Mouse (Mus musculus): ENCODE measurements around the gene Cpne8. TPM values are rescaled to one million over a fixed set of nuclear protein-coding genes. Genes with fewer than 3 reads are reported as not detected.

The Cpne8 gene
- polyA plus RNA-seq, 2 experiments, result 0.96 to 1.1 TPM

GRCm38 (mm10) chr15:90686770-90687169 is 7.5 kb upstream of the Cpne8 start:
- WGBS (ENCODE audit: insufficient replicate concordance), result 70% methylated on average over 6 of the region's 6 CpGs
- DNase-seq (ENCODE audit: low read depth in 3 of 3, low spot score in 3 of 3), result no peak
- H3K4me1 ChIP-seq (replicated peaks; ENCODE audit: control insufficient read depth in 2 of 2, insufficient read depth in 2 of 2, low read length in 1 of 2), result no peaks in the 10 kb centered on the region
- H3K4me2 ChIP-seq (ENCODE audit: low read depth), result no peak overlapping the region
- ATAC-seq (ENCODE audit: insufficient read depth), result no peak
- no peak overlapping the region for H3K4me3 ChIP-seq (ENCODE audit: insufficient read depth in 1 of 2, low read depth in 2 of 2, low read length in 2 of 2)
- H3K27me3 ChIP-seq (ENCODE audit: control insufficient read depth, insufficient read depth, low read length), result no peaks in the 10 kb centered on the region
- H3K27ac ChIP-seq, result no peak overlapping the region
- H3K9me3 ChIP-seq (ENCODE audit: control insufficient read depth, low read length), result no peaks in the 10 kb centered on the region
- no peak for TF ChIP-seq EP300 (IDR thresholded peaks at IDR 0.05; ENCODE audit: low read depth)
- no peak for TF ChIP-seq CTCF (IDR thresholded peaks at IDR 0.05; ENCODE audit: low read depth)
- H3K9ac ChIP-seq (replicated peaks), result no peak overlapping the region
- no peaks in the 10 kb centered on the region for H3K36me3 ChIP-seq (replicated peaks; ENCODE audit: control insufficient read depth, insufficient read depth, low read depth)

DNA sequence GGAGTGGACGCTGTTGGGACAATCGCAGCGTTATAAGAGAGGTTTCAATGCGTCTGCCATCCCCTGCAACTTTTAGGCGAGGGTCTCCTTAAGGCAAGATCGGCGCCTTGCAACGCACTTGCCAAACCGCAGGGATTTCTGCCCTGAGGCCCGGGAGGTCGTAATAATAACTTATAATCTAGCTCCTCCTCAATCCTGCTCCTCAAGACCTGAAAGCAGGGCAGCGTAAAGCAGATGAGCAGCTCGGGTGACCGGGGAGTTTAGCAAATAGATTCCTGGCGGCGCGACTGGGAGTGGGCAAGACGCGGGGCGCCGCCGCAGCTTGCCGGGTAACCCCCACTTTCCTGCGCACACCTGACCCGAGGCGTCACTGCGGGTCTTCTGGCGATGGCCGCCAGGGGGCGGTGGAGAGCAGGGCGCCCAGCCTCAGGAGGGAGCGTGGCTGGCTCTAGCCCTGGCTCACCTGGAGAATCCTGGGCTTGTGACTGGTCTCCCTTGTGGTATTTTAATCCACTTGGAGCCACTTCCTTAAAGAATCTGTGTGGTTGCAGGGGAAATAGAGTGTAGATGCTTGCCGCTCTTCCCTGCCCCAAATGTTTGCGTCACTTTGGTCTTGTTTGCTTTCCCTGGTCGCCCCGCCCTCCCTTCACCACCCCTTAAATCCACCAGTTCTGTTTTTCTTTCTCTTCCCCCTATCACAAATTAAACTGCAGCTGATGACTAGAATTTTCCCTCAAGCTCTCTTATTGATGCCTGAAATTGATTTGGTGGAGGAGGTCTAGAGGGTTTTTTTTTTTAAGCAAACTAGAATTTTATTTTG is 738 bp upstream of the Cpne8 start:
- peaks cover 18% of the 10 kb centered on the region for H3K27me3 ChIP-seq (ENCODE audit: control insufficient read depth, insufficient read depth, low read length)
- DNase-seq (ENCODE audit: low read depth in 3 of 3, low spot score in 3 of 3), result no peak

GRCm38 (mm10) chr15:90678488-90678887 is 744 bp downstream of the Cpne8 start:
- H3K9me3 ChIP-seq (ENCODE audit: control insufficient read depth, low read length), result no peaks in the 10 kb centered on the region
- WGBS (ENCODE audit: insufficient replicate concordance), result 5% methylated on average over 19 of the region's 19 CpGs
- no peaks in the 10 kb centered on the region for H3K36me3 ChIP-seq (replicated peaks; ENCODE audit: control insufficient read depth, insufficient read depth, low read depth)
- no peak for TF ChIP-seq EP300 (IDR thresholded peaks at IDR 0.05; ENCODE audit: low read depth)
- TF ChIP-seq CTCF (IDR thresholded peaks at IDR 0.05; ENCODE audit: low read depth), result no peak
- ATAC-seq (ENCODE audit: insufficient read depth) (no peak), DNase-seq (ENCODE audit: low read depth in 3 of 3, low spot score in 3 of 3) (no peak)
- peak overlapping the region; percentile 55; the same call in 1 of the 2 replicates for H3K4me2 ChIP-seq (ENCODE audit: low read depth)
- no peak overlapping the region for H3K9ac ChIP-seq (replicated peaks)
- H3K4me1 ChIP-seq (replicated peaks; ENCODE audit: control insufficient read depth in 2 of 2, insufficient read depth in 2 of 2, low read length in 1 of 2), result no peaks in the 10 kb centered on the region; a peak in 1 of 4 replicates
- no peak overlapping the region; a peak in 1 of 4 replicates for H3K4me3 ChIP-seq (ENCODE audit: insufficient read depth in 1 of 2, low read depth in 2 of 2, low read length in 2 of 2)
- H3K27me3 ChIP-seq (ENCODE audit: control insufficient read depth, insufficient read depth, low read length), result peaks cover 18% of the 10 kb centered on the region
- no peak overlapping the region for H3K27ac ChIP-seq

More for the DNA sequence above, 738 bp upstream of the Cpne8 start:
- H3K9ac ChIP-seq (replicated peaks), result no peak overlapping the region
- 3% methylated on average over 36 of the region's 36 CpGs for WGBS (ENCODE audit: insufficient replicate concordance)
- no peaks in the 10 kb centered on the region; a peak in 1 of 4 replicates for H3K4me1 ChIP-seq (replicated peaks; ENCODE audit: control insufficient read depth in 2 of 2, insufficient read depth in 2 of 2, low read length in 1 of 2)
- no peak for TF ChIP-seq EP300 (IDR thresholded peaks at IDR 0.05; ENCODE audit: low read depth)
- peak; percentile 94 for TF ChIP-seq CTCF (IDR thresholded peaks at IDR 0.05; ENCODE audit: low read depth)
- peak overlapping the region; percentile 18 to 46 for H3K4me3 ChIP-seq (ENCODE audit: insufficient read depth in 1 of 2, low read depth in 2 of 2, low read length in 2 of 2)
- H3K27ac ChIP-seq, result no peak overlapping the region
- H3K36me3 ChIP-seq (replicated peaks; ENCODE audit: control insufficient read depth, insufficient read depth, low read depth), result no peaks in the 10 kb centered on the region
- H3K9me3 ChIP-seq (ENCODE audit: control insufficient read depth, low read length), result no peaks in the 10 kb centered on the region
- peak overlapping the region; percentile 55 for H3K4me2 ChIP-seq (ENCODE audit: low read depth)
- peak; percentile 65 for ATAC-seq (ENCODE audit: insufficient read depth)

- Histone ChIP-seq H3K36me3 (replicated peaks; ENCODE audit: control insufficient read depth, insufficient read depth, low read depth) (no peaks in the 10 kb centered on the region), H3K27ac (no peak overlapping the region), H3K27me3 (ENCODE audit: control insufficient read depth, insufficient read depth, low read length) (no peaks in the 10 kb centered on the region), H3K9ac (replicated peaks) (no peak overlapping the region), H3K4me1 (replicated peaks; ENCODE audit: control insufficient read depth in 2 of 2, insufficient read depth in 2 of 2, low read length in 1 of 2) (no peaks in the 10 kb centered on the region), H3K4me3 (ENCODE audit: insufficient read depth in 1 of 2, low read depth in 2 of 2, low read length in 2 of 2) (no peak overlapping the region), H3K4me2 (ENCODE audit: low read depth) (no peak overlapping the region), H3K9me3 (ENCODE audit: control insufficient read depth, low read length) (no peaks in the 10 kb centered on the region)
- TF ChIP-seq CTCF (IDR thresholded peaks at IDR 0.05; ENCODE audit: low read depth), result no peak
- TF ChIP-seq EP300 (IDR thresholded peaks at IDR 0.05; ENCODE audit: low read depth), result no peak
- no peak for ATAC-seq (ENCODE audit: insufficient read depth)
- 31% methylated on average over 7 of the region's 7 CpGs for WGBS (ENCODE audit: insufficient replicate concordance)
- no peak for DNase-seq (ENCODE audit: low read depth in 3 of 3, low spot score in 3 of 3)
Observed at GRCm38 (mm10) chr15:90669494-90669893, 9.7 kb downstream of the Cpne8 start.

GRCm38 (mm10) chr15:90666893-90667292 is 12.3 kb downstream of the Cpne8 start:
- H3K4me2 ChIP-seq (ENCODE audit: low read depth), result no peak overlapping the region
- no peak for DNase-seq (ENCODE audit: low read depth in 3 of 3, low spot score in 3 of 3)
- no peaks in the 10 kb centered on the region for H3K27me3 ChIP-seq (ENCODE audit: control insufficient read depth, insufficient read depth, low read length)

More at GRCm38 (mm10) chr15:90666893-90667292, 12.3 kb downstream of the Cpne8 start:
- 53% methylated on average over 6 of the region's 6 CpGs for WGBS (ENCODE audit: insufficient replicate concordance)
- Histone ChIP-seq H3K9me3 (ENCODE audit: control insufficient read depth, low read length) (no peaks in the 10 kb centered on the region), H3K27ac (no peak overlapping the region), H3K36me3 (replicated peaks; ENCODE audit: control insufficient read depth, insufficient read depth, low read depth) (no peaks in the 10 kb centered on the region), H3K9ac (replicated peaks) (no peak overlapping the region), H3K4me3 (ENCODE audit: insufficient read depth in 1 of 2, low read depth in 2 of 2, low read length in 2 of 2) (no peak overlapping the region), H3K4me1 (replicated peaks; ENCODE audit: control insufficient read depth in 2 of 2, insufficient read depth in 2 of 2, low read length in 1 of 2) (no peaks in the 10 kb centered on the region)
- ATAC-seq (ENCODE audit: insufficient read depth), result no peak
- TF ChIP-seq CTCF (IDR thresholded peaks at IDR 0.05; ENCODE audit: low read depth), result no peak
- TF ChIP-seq EP300 (IDR thresholded peaks at IDR 0.05; ENCODE audit: low read depth), result no peak

All from liver, embryonic 14.5 days (tissue).